Mouse (Mus musculus): ENCODE data around the gene Pmpca.

The Pmpca gene

GRCm38 (mm10) chr2:26434791-26435572 lies 45.8 kb downstream of the Pmpca start:
- DNase-seq = no peak

DNA sequence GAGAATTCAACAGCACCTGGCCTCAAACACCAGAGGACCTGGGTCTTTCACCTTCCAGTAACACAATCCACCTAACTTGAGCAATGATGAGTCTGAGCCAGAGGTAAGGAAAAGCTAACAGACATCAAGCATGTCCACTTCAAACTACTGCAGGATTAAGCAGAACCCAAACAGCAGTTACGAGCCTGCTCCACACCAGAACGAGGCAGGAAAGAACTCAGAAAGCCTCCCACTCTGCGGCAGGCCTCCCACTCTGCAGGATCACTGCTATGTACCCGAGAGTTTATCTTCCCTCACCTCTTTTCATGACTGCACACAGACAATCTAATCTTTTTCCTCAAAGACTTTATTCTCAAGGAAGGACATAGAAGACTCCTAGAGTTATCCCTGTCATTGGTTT lies 48.1 kb downstream of the Pmpca start:
- DNase-seq = no peak

- no peak for DNase-seq
Observed at GRCm38 (mm10) chr2:26438373-26438772, 49.2 kb downstream of the Pmpca start.

DNA sequence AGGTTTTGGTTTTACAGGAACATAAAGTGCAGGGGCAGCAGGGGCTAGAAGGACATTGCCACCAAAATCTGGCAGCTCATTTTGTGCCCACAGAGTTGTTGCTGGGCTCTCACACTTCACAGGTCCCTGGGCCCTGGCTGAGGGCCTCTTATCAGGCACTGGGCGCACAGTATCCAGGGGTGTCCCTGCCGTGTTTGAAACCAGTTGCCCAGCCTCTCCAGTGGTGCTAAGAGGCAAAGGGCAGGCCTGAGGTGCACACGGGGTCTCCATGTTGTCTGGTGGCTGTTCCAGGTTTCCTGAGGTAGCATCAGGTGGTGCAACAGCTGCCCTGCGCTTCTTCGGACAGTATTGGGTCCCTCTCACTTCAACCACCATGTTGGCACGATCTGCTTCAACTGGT lies 50.5 kb downstream of the Pmpca start:
- DNase-seq = no peak

DNA sequence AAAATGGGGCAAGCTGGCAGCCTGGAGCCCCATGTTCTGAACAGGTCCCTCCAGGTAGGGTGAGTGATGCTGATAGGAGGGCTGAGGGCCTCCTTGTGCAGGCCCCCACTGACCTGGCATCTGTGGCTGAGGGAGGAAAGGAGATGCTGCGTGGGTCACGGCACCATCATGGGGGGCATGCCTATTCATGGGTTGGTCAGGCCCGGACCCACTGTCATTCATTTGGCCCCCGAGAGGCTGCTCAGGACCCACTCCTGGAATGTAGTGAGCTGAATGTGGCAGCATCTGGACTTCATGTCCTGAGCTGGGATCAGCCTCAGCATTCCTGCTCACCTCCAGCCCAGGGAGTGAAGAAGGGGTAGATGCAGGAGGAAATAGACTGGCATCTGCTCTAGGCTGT lies 52.1 kb downstream of the Pmpca start:
- DNase-seq = no peak

DNA sequence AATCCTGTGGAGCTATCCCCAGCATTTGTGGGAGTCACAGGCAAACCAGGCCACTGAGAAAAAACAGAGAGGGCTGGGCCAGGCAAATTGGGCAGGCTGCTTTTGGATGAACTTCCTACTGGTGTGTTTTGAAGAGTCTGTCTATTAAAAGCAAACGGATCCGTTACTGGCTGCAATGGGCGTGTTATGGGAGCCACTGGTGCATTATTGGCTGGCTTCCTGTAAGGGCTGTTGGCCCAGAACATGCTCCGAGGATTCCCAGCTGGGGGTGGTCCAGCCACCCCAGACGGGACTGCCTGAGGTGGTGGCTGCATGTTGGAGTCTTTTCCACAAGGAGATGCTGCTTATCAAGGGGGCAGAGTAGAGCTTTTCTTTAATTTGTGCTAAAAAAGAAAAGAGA lies 52.5 kb downstream of the Pmpca start:
- no peak for DNase-seq

DNA sequence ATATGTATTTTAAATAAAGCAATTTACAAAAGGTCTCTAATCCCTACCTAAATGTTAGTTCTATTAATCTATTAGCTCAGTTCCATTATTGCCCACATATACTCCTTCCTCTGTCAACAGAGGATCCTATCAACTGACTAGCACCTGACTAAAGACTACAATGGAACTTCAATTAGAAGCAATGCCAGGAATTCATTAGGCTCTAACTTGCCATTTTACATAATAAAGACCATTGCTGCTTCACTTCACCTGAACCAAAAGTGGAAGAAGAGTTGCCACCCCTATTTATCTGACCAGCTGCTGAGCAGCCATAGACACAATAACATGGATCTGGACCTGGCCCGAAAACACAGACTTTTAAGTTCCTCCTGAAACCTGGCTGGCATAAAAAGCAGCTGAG lies 53.7 kb downstream of the Pmpca start:
- no peak for DNase-seq

DNA sequence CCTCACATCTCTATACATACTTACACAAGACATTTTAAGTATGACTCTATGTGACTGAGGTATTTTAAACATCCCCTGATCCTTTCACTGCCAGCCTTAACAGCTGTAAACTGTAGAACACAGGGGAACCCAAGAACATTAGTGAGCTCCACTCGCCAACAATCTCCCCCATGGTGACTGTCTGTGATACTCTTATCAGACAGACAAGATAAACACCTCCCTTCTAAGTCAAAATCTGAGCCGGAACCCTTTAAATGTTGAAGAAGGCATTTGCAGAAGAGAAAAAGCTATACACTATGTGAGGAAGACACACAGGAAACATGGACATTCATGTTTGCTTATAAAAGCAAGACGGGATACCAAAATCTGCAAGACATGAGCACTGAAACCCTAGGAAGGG lies 54.7 kb downstream of the Pmpca start:
- no peak for DNase-seq

DNA sequence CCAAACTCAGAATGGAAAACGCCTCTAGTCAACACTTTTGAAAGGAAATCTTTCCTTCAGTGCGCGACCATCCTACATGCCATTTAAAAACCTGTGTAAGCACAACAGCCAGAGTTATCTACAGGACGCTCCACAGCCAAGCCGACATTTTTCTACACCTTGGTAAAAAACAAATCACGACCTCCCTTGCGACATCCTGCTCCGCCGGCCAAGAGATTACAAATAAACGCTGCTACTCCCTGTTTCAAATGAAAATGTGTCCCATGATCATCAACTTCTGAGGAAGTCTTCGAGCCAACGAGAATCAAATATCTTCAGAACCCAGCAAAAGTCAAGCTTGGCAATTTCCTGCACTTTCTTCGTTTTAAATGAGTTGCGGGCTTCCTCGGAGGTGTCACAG lies 55.2 kb downstream of the Pmpca start:
- no peak for DNase-seq

DNA sequence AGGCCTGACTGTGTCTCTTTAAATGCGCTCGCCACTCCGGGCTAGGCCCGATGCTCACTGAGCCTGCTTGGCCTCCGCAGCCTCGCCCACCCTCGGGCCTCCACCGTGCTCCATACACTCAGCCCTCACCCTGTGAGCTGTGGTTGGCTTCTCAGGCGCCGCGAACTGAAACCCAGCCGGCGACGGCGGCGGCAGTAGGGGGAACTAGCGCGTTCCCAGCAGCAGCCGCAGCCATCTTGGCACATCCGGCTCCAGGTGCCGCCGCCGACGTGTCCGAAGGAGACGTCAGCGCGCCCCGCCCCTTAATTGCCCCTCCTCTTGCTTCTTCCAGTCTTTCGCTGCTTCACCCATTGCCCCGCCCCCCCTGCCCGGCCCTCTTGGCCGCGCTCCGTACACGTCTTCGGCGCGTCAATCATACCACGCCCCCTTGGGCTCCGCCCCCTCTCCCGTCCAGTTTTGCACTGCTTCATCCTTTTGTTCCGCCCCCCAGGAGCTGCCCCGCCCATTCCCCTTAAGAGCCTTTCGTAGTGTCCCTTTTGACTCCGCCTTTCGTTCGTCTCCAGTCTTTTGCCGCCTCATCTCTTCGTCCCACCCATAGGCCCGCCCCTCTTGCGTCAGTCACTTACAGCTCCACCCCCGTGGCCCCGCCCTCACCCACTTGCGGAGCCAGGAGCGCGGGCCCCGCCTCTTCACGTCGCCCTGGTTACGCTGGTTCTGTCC lies 56.0 kb downstream of the Pmpca start, which contains the start of gene Sec16a:
Sec16a (minus strand) TSS at position 271 of the 720 bp plus-strand sequence.
- DNase-seq = peak; percentile 100

DNA sequence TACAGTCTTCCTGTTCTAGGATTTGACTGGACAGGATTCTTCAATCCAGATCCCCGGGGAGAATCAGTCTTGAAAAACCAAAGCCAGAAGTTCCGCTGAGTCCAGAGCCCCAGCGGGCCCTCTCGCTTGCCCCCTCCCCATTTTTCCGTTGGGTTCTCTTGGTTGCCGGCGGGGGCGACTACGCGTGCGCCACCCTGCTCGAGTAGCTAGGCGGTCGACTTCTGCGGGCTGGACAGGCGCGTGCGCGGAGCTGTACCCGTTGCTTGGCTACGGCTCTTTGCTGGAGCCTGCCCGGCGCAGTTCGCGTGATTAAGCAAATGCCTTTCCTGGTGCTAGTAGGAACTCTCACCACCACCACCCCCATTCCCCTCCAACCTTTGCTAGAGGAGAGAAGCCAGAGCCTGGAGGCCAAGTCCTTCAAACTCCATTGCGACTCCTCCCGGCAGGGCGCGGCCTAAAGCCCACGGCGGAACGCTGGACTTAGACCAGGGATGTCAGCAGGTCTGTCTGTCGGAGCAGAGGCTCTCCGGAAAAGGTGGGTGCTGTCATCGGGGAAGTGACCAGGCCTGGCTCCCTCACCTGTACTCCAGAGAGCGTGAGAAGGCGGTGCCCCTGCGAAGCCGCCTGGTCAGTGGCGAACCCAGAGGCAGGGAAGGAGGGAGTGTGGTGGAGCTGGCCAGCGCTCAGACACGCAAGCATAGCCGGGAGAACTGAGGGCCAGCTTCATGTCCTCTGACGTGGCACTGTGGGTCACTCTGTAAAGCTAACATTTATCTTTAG lies 56.7 kb downstream of the Pmpca start:
- DNase-seq = peak; percentile 92

GRCm38 (mm10) chr2:26446671-26447070 lies 57.5 kb downstream of the Pmpca start:
- DNase-seq = no peak

Measured in thymus, postnatal 14 days (tissue).